Mouse (Mus musculus) kidney, embryonic 14.5 days (tissue): ENCODE data around the gene Crk. TPM values are rescaled to one million over a fixed set of nuclear protein-coding genes. Genes with fewer than 3 reads are reported as not detected.
A peak's percentile ranks its signal among the peaks of the same experiment; 100 is the strongest.

Experiments
- ATAC-seq: fragments of 200-750 bp; cut with Nextera tagmentation; 2 replicates; pipeline ENCODE4 v1.8.0; 2017; ENCODE audit warnings: moderate number of reproducible peaks, mild to moderate bottlenecking, moderate TSS enrichment, moderate library complexity; ENCODE audit not compliant: low FRiP score, low TSS enrichment
- H3K27ac ChIP-seq: fragments of 300-500 bp; sonication (generic); 2 replicates; pipeline ENCODE4 v1.5.1; 2014; ENCODE audit warnings: low read depth, mild to moderate bottlenecking, low read length, moderate library complexity, mixed read lengths
- H3K27me3 ChIP-seq: fragments of 300-500 bp; sonication (generic); 2 replicates; pipeline ENCODE4 v1.6.1; 2014; ENCODE audit warnings: mild to moderate bottlenecking, low read length; ENCODE audit not compliant: control insufficient read depth, insufficient read depth
- H3K36me3 ChIP-seq: fragments of 300-500 bp; sonication (generic); 2 replicates; pipeline ENCODE4 v1.6.1; 2014; ENCODE audit warnings: low read length, mixed read lengths; ENCODE audit not compliant: control insufficient read depth, insufficient read depth
- H3K4me1 ChIP-seq: fragments of 300-500 bp; sonication (generic); 2 replicates; pipeline ENCODE4 v1.6.1; 2014; ENCODE audit warnings: low read length, mixed read lengths; ENCODE audit not compliant: control insufficient read depth, insufficient read depth
- H3K4me2 ChIP-seq: fragments of 300-500 bp; sonication (generic); replicated peaks from 2 replicates; pipeline ENCODE4 v1.6.1; 2014; ENCODE audit warnings: low read depth, mild to moderate bottlenecking, low read length
- H3K4me3 ChIP-seq: fragments of 300-500 bp; sonication (generic); 2 replicates; pipeline ENCODE4 v1.5.1; 2014; ENCODE audit warnings: mild to moderate bottlenecking, low read length
- H3K9ac ChIP-seq: fragments of 300-500 bp; sonication (generic); 2 replicates; pipeline ENCODE4 v1.6.1; 2014; ENCODE audit warnings: low read depth, mild to moderate bottlenecking, low read length, moderate library complexity
- H3K9me3 ChIP-seq: fragments of 300-500 bp; sonication (generic); 2 replicates; pipeline ENCODE4 v1.6.1; 2016; ENCODE audit warnings: low read length; ENCODE audit not compliant: control insufficient read depth
- WGBS: fragments of 180-500 bp; shearing (Covaris S2); extraction: QIAGEN DNeasy Blood & Tissue Kit; methylation state at CpG from one replicate; pipeline ENCODE4 v1.1.7; 2014; 5-methylcytosine and 5-hydroxymethylcytosine counted together
- polyA plus RNA-seq: library from polyadenylated mRNA; unstranded; fragments of >200 nt; fragmentation: Nextera tagmentation; extraction: Ambion mirVana; gene quantifications from 2 replicates; pipeline ENCODE4 v1.2.1, GENCODE M21; 2014

Crk gene
- polyA plus RNA-seq, 1 experiment from 2014 or later: 119 TPM

- WGBS: 85% methylated on average over 9 of the region's 9 CpGs
- 0 out of 2 replicates have a peak, but pooled peaks cover 5% of the 10 kb centered on the region for H3K4me1 ChIP-seq
- H3K36me3 ChIP-seq: peaks cover 3% of the 10 kb centered on the region; the same call in 1 of the 2 replicates
- no peak overlapping the region for H3K4me2 ChIP-seq
- H3K9ac ChIP-seq: no peak overlapping the region
- H3K9me3 ChIP-seq: no peaks in the 10 kb centered on the region
- no peaks in the 10 kb centered on the region for H3K27me3 ChIP-seq
- H3K4me3 ChIP-seq: no peak overlapping the region
- no peak overlapping the region for H3K27ac ChIP-seq
- ATAC-seq: no peak
Measured at GRCm38 (mm10) chr11:75644684-75645083, 34.4 kb upstream of the Crk start.

- H3K9ac ChIP-seq: no peak overlapping the region
- WGBS: 70% methylated on average over 6 of the region's 6 CpGs
- no peaks in the 10 kb centered on the region for H3K9me3 ChIP-seq
- no peaks in the 10 kb centered on the region for H3K27me3 ChIP-seq
- no peak overlapping the region for H3K4me3 ChIP-seq
- peaks cover 13% of the 10 kb centered on the region for H3K4me1 ChIP-seq
- no peak overlapping the region for H3K27ac ChIP-seq
- no peak overlapping the region for H3K4me2 ChIP-seq
- H3K36me3 ChIP-seq: no peaks in the 10 kb centered on the region
- ATAC-seq: no peak
Measured at GRCm38 (mm10) chr11:75647681-75648211, 31.3 kb upstream of the Crk start.

GRCm38 (mm10) chr11:75649155-75649561 is 29.9 kb upstream of the Crk start:
- no peaks in the 10 kb centered on the region for H3K9me3 ChIP-seq
- no peaks in the 10 kb centered on the region for H3K36me3 ChIP-seq
- no peaks in the 10 kb centered on the region for H3K27me3 ChIP-seq
- peaks cover 15% of the 10 kb centered on the region for H3K4me1 ChIP-seq
- H3K4me2 ChIP-seq: no peak overlapping the region
- no peak overlapping the region; the same call in 1 of the 2 replicates for H3K9ac ChIP-seq
- ATAC-seq: no peak
- 80% methylated on average over 4 of the region's 4 CpGs for WGBS
- no peak overlapping the region for H3K4me3 ChIP-seq
- H3K27ac ChIP-seq: peak overlapping the region; percentile 62; the same call in 1 of the 2 replicates

- peaks cover 25% of the 10 kb centered on the region for H3K4me1 ChIP-seq
- no peaks in the 10 kb centered on the region for H3K27me3 ChIP-seq
- peak within 1 kb of the TSS; percentile 92 for H3K27ac ChIP-seq
- H3K4me3 ChIP-seq: peak within 1 kb of the TSS; percentile 73
- H3K36me3 ChIP-seq: no peaks in the 10 kb centered on the region
- no peaks in the 10 kb centered on the region for H3K9me3 ChIP-seq
- WGBS: 66% methylated on average over 7 of the region's 7 CpGs
- peak within 1 kb of the TSS; percentile 80 for H3K9ac ChIP-seq
- peak within 1 kb of the TSS; percentile 93 for H3K4me2 ChIP-seq
- ATAC-seq: no peak
Measured at GRCm38 (mm10) chr11:75650311-75650710, 28.7 kb upstream of the Crk start, which contains the start of gene Myo1c. Gene Myo1c, plus strand, starts transcription at chr11:75650504.

- H3K36me3 ChIP-seq: no peaks in the 10 kb centered on the region
- no peak for ATAC-seq
- peak overlapping the region; percentile 93 for H3K4me2 ChIP-seq
- H3K27me3 ChIP-seq: no peaks in the 10 kb centered on the region
- H3K27ac ChIP-seq: peak overlapping the region; percentile 92; the same call in 1 of the 2 replicates
- peak overlapping the region; percentile 80 for H3K9ac ChIP-seq
- 48% methylated on average over 13 of the region's 13 CpGs for WGBS
- H3K4me1 ChIP-seq: peaks cover 25% of the 10 kb centered on the region
- no peaks in the 10 kb centered on the region for H3K9me3 ChIP-seq
- peak overlapping the region; percentile 73 for H3K4me3 ChIP-seq
Measured at GRCm38 (mm10) chr11:75650958-75651425, 28.1 kb upstream of the Crk start.

- WGBS: under 1% methylated on average over 51 of the region's 54 CpGs
- Histone ChIP-seq H3K9ac (peak overlapping the region; percentile 80), H3K36me3 (no peaks in the 10 kb centered on the region), H3K4me1 (peaks cover 29% of the 10 kb centered on the region), H3K27me3 (no peaks in the 10 kb centered on the region), H3K4me2 (peak overlapping the region; percentile 93), H3K4me3 (peak overlapping the region; percentile 73), H3K27ac (peak overlapping the region; percentile 92), H3K9me3 (no peaks in the 10 kb centered on the region)
- peak; percentile 60 for ATAC-seq
Measured at GRCm38 (mm10) chr11:75651426-75652221, 27.4 kb upstream of the Crk start.

- Histone ChIP-seq H3K9me3 (no peaks in the 10 kb centered on the region), H3K4me2 (peak overlapping the region; percentile 93), H3K4me1 (peaks cover 35% of the 10 kb centered on the region), H3K27ac (peak overlapping the region; percentile 92; the same call in 1 of the 2 replicates), H3K9ac (peak overlapping the region; percentile 80), H3K27me3 (no peaks in the 10 kb centered on the region), H3K4me3 (peak overlapping the region; percentile 73), H3K36me3 (peaks cover 3% of the 10 kb centered on the region)
- ATAC-seq: no peak
- 17% methylated on average over 20 of the region's 20 CpGs for WGBS
Measured at GRCm38 (mm10) chr11:75652222-75652941, 26.7 kb upstream of the Crk start.

GRCm38 (mm10) chr11:75652942-75653684 is 25.9 kb upstream of the Crk start:
- H3K36me3 ChIP-seq: peaks cover 5% of the 10 kb centered on the region
- no peaks in the 10 kb centered on the region for H3K27me3 ChIP-seq
- H3K4me1 ChIP-seq: peaks cover 35% of the 10 kb centered on the region
- peak overlapping the region; percentile 62; the same call in 1 of the 2 replicates for H3K9ac ChIP-seq
- 29% methylated on average over 14 of the region's 14 CpGs for WGBS
- peak overlapping the region; percentile 77 for H3K27ac ChIP-seq
- no peaks in the 10 kb centered on the region for H3K9me3 ChIP-seq
- peak overlapping the region; percentile 93 for H3K4me2 ChIP-seq
- no peak for ATAC-seq
- H3K4me3 ChIP-seq: peak overlapping the region; percentile 52
